Mouse (Mus musculus): ENCODE data around the gene Mdk. TPM values are rescaled to one million over a fixed set of nuclear protein-coding genes. Genes with fewer than 3 reads are reported as not detected.

Mdk gene
- polyA plus RNA-seq, 1 experiment from 2014 or later, result 973 TPM

GRCm38 (mm10) chr2:91916346-91916977 lies 15.6 kb downstream of the Mdk start:
- Histone ChIP-seq H3K36me3 (ENCODE audit: control insufficient read depth, insufficient read depth, low read length) (peaks cover 63% of the 10 kb centered on the region), H3K4me3 (ENCODE audit: low read depth, low read length) (no peak overlapping the region), H3K4me1 (replicated peaks; ENCODE audit: control insufficient read depth, insufficient read depth, low read length) (no peaks in the 10 kb centered on the region), H3K27me3 (replicated peaks; ENCODE audit: control insufficient read depth, insufficient read depth, low read length) (peaks cover 7% of the 10 kb centered on the region), H3K4me2 (ENCODE audit: low read length) (no peak overlapping the region), H3K27ac (ENCODE audit: low read depth) (no peak overlapping the region), H3K9me3 (ENCODE audit: control insufficient read depth, low read length) (no peaks in the 10 kb centered on the region), H3K9ac (ENCODE audit: low read length) (no peak overlapping the region)
- no peak for DNase-seq (ENCODE audit: low spot score)
- no peak for ATAC-seq (replicated peaks; ENCODE audit: low FRiP score, low TSS enrichment, low read depth)
- WGBS, result 88% methylated on average over 7 of the region's 7 CpGs

GRCm38 (mm10) chr2:91913328-91914110 lies 18.6 kb downstream of the Mdk start:
- Histone ChIP-seq H3K4me3 (ENCODE audit: low read depth, low read length) (no peak overlapping the region), H3K4me1 (replicated peaks; ENCODE audit: control insufficient read depth, insufficient read depth, low read length) (no peaks in the 10 kb centered on the region), H3K4me2 (ENCODE audit: low read length) (no peak overlapping the region), H3K9ac (ENCODE audit: low read length) (no peak overlapping the region), H3K9me3 (ENCODE audit: control insufficient read depth, low read length) (no peaks in the 10 kb centered on the region), H3K36me3 (ENCODE audit: control insufficient read depth, insufficient read depth, low read length) (peaks cover 92% of the 10 kb centered on the region), H3K27ac (ENCODE audit: low read depth) (no peak overlapping the region), H3K27me3 (replicated peaks; ENCODE audit: control insufficient read depth, insufficient read depth, low read length) (no peaks in the 10 kb centered on the region)
- DNase-seq (ENCODE audit: low spot score) (no peak), ATAC-seq (replicated peaks; ENCODE audit: low FRiP score, low TSS enrichment, low read depth) (no peak)
- 89% methylated on average over 7 of the region's 7 CpGs for WGBS

GRCm38 (mm10) chr2:91912616-91913015 lies 19.5 kb downstream of the Mdk start:
- peaks cover 89% of the 10 kb centered on the region for H3K36me3 ChIP-seq (ENCODE audit: control insufficient read depth, insufficient read depth, low read length)
- no peak overlapping the region for H3K9ac ChIP-seq (ENCODE audit: low read length)
- ATAC-seq (replicated peaks; ENCODE audit: low FRiP score, low TSS enrichment, low read depth), result no peak
- H3K9me3 ChIP-seq (ENCODE audit: control insufficient read depth, low read length), result no peaks in the 10 kb centered on the region
- DNase-seq (ENCODE audit: low spot score), result no peak
- H3K4me1 ChIP-seq (replicated peaks; ENCODE audit: control insufficient read depth, insufficient read depth, low read length), result no peaks in the 10 kb centered on the region
- no peak overlapping the region for H3K27ac ChIP-seq (ENCODE audit: low read depth)
- WGBS, result 73% methylated on average over 3 of the region's 3 CpGs
- H3K4me3 ChIP-seq (ENCODE audit: low read depth, low read length), result no peak overlapping the region
- no peak overlapping the region for H3K4me2 ChIP-seq (ENCODE audit: low read length)
- H3K27me3 ChIP-seq (replicated peaks; ENCODE audit: control insufficient read depth, insufficient read depth, low read length), result no peaks in the 10 kb centered on the region

- no peak overlapping the region for H3K9ac ChIP-seq (ENCODE audit: low read length)
- peaks cover 45% of the 10 kb centered on the region for H3K36me3 ChIP-seq (ENCODE audit: control insufficient read depth, insufficient read depth, low read length)
- no peak overlapping the region for H3K4me3 ChIP-seq (ENCODE audit: low read depth, low read length)
- no peaks in the 10 kb centered on the region for H3K4me1 ChIP-seq (replicated peaks; ENCODE audit: control insufficient read depth, insufficient read depth, low read length)
- ATAC-seq (replicated peaks; ENCODE audit: low FRiP score, low TSS enrichment, low read depth), result no peak
- no peak for DNase-seq (ENCODE audit: low spot score)
- 88% methylated on average over 2 of the region's 2 CpGs for WGBS
- H3K9me3 ChIP-seq (ENCODE audit: control insufficient read depth, low read length), result no peaks in the 10 kb centered on the region
- H3K27me3 ChIP-seq (replicated peaks; ENCODE audit: control insufficient read depth, insufficient read depth, low read length), result no peaks in the 10 kb centered on the region
- H3K27ac ChIP-seq (ENCODE audit: low read depth), result no peak overlapping the region
- no peak overlapping the region for H3K4me2 ChIP-seq (ENCODE audit: low read length)
Observed at GRCm38 (mm10) chr2:91906141-91906540, 26.0 kb downstream of the Mdk start.

- H3K4me3 ChIP-seq (ENCODE audit: low read depth, low read length), result no peak overlapping the region
- no peak overlapping the region for H3K9ac ChIP-seq (ENCODE audit: low read length)
- no peaks in the 10 kb centered on the region for H3K27me3 ChIP-seq (replicated peaks; ENCODE audit: control insufficient read depth, insufficient read depth, low read length)
- ATAC-seq (replicated peaks; ENCODE audit: low FRiP score, low TSS enrichment, low read depth) (no peak), DNase-seq (ENCODE audit: low spot score) (no peak)
- H3K36me3 ChIP-seq (ENCODE audit: control insufficient read depth, insufficient read depth, low read length), result peaks cover 37% of the 10 kb centered on the region
- WGBS, result 77% methylated on average over 5 of the region's 5 CpGs
- H3K27ac ChIP-seq (ENCODE audit: low read depth), result no peak overlapping the region
- no peak overlapping the region for H3K4me2 ChIP-seq (ENCODE audit: low read length)
- no peaks in the 10 kb centered on the region for H3K4me1 ChIP-seq (replicated peaks; ENCODE audit: control insufficient read depth, insufficient read depth, low read length)
- no peaks in the 10 kb centered on the region for H3K9me3 ChIP-seq (ENCODE audit: control insufficient read depth, low read length)
Observed at GRCm38 (mm10) chr2:91904618-91905307, 27.3 kb downstream of the Mdk start.

- Histone ChIP-seq H3K36me3 (ENCODE audit: control insufficient read depth, insufficient read depth, low read length) (peaks cover 23% of the 10 kb centered on the region), H3K4me3 (ENCODE audit: low read depth, low read length) (no peak overlapping the region)
Observed at GRCm38 (mm10) chr2:91903171-91903925, 28.7 kb downstream of the Mdk start.

GRCm38 (mm10) chr2:91902336-91902735 lies 29.8 kb downstream of the Mdk start:
- H3K4me3 ChIP-seq (ENCODE audit: low read depth, low read length), result no peak overlapping the region
- no peaks in the 10 kb centered on the region for H3K9me3 ChIP-seq (ENCODE audit: control insufficient read depth, low read length)
- 72% methylated on average over 5 of the region's 5 CpGs for WGBS
- no peak overlapping the region for H3K9ac ChIP-seq (ENCODE audit: low read length)
- no peak for DNase-seq (ENCODE audit: low spot score)
- ATAC-seq (replicated peaks; ENCODE audit: low FRiP score, low TSS enrichment, low read depth), result no peak
- no peaks in the 10 kb centered on the region for H3K27me3 ChIP-seq (replicated peaks; ENCODE audit: control insufficient read depth, insufficient read depth, low read length)
- H3K4me1 ChIP-seq (replicated peaks; ENCODE audit: control insufficient read depth, insufficient read depth, low read length), result no peaks in the 10 kb centered on the region
- no peak overlapping the region for H3K27ac ChIP-seq (ENCODE audit: low read depth)
- no peak overlapping the region for H3K4me2 ChIP-seq (ENCODE audit: low read length)
- H3K36me3 ChIP-seq (ENCODE audit: control insufficient read depth, insufficient read depth, low read length), result peaks cover 19% of the 10 kb centered on the region

More at GRCm38 (mm10) chr2:91903171-91903925, 28.7 kb downstream of the Mdk start:
- Histone ChIP-seq H3K9ac (ENCODE audit: low read length) (no peak overlapping the region), H3K27me3 (replicated peaks; ENCODE audit: control insufficient read depth, insufficient read depth, low read length) (no peaks in the 10 kb centered on the region), H3K4me2 (ENCODE audit: low read length) (no peak overlapping the region), H3K9me3 (ENCODE audit: control insufficient read depth, low read length) (no peaks in the 10 kb centered on the region), H3K4me1 (replicated peaks; ENCODE audit: control insufficient read depth, insufficient read depth, low read length) (no peaks in the 10 kb centered on the region), H3K27ac (ENCODE audit: low read depth) (no peak overlapping the region)
- no peak for ATAC-seq (replicated peaks; ENCODE audit: low FRiP score, low TSS enrichment, low read depth)
- DNase-seq (ENCODE audit: low spot score), result no peak
- 92% methylated on average over 3 of the region's 3 CpGs for whole genome bisulfite sequencing

GRCm38 (mm10) chr2:91900431-91900830 lies 31.7 kb downstream of the Mdk start:
- Histone ChIP-seq H3K9ac (ENCODE audit: low read length) (no peak overlapping the region), H3K4me2 (ENCODE audit: low read length) (no peak overlapping the region), H3K4me1 (replicated peaks; ENCODE audit: control insufficient read depth, insufficient read depth, low read length) (no peaks in the 10 kb centered on the region), H3K27me3 (replicated peaks; ENCODE audit: control insufficient read depth, insufficient read depth, low read length) (no peaks in the 10 kb centered on the region), H3K9me3 (ENCODE audit: control insufficient read depth, low read length) (no peaks in the 10 kb centered on the region), H3K36me3 (ENCODE audit: control insufficient read depth, insufficient read depth, low read length) (peaks cover 19% of the 10 kb centered on the region), H3K4me3 (ENCODE audit: low read depth, low read length) (no peak overlapping the region), H3K27ac (ENCODE audit: low read depth) (no peak overlapping the region)
- ATAC-seq (replicated peaks; ENCODE audit: low FRiP score, low TSS enrichment, low read depth), result no peak
- no peak for DNase-seq (ENCODE audit: low spot score)
- 93% methylated on average over 8 of the region's 8 CpGs for WGBS
